Mouse (Mus musculus) kidney, embryonic 14.5 days (tissue): ENCODE measurements around the gene Zswim1. TPM values are rescaled to one million over a fixed set of nuclear protein-coding genes. Genes with fewer than 3 reads are reported as not detected.
"Not testable (repeated sequence)": the region's sequence is repeated elsewhere in the genome, so short reads cannot be mapped to it uniquely, and the experiment has no call there.

ENCODE experiments used
- ATAC-seq: fragments of 200-750 bp; cut with Nextera tagmentation; 2 replicates; pipeline ENCODE4 v1.8.0; 2017; ENCODE audit warnings: moderate number of reproducible peaks, mild to moderate bottlenecking, moderate TSS enrichment, moderate library complexity; ENCODE audit not compliant: low FRiP score, low TSS enrichment
- H3K27ac ChIP-seq: fragments of 300-500 bp; sonication (generic); 2 replicates; pipeline ENCODE4 v1.5.1; 2014; ENCODE audit warnings: low read depth, mild to moderate bottlenecking, low read length, moderate library complexity, mixed read lengths
- H3K27me3 ChIP-seq: fragments of 300-500 bp; sonication (generic); 2 replicates; pipeline ENCODE4 v1.6.1; 2014; ENCODE audit warnings: mild to moderate bottlenecking, low read length; ENCODE audit not compliant: control insufficient read depth, insufficient read depth
- H3K36me3 ChIP-seq: fragments of 300-500 bp; sonication (generic); 2 replicates; pipeline ENCODE4 v1.6.1; 2014; ENCODE audit warnings: low read length, mixed read lengths; ENCODE audit not compliant: control insufficient read depth, insufficient read depth
- H3K4me1 ChIP-seq: fragments of 300-500 bp; sonication (generic); 2 replicates; pipeline ENCODE4 v1.6.1; 2014; ENCODE audit warnings: low read length, mixed read lengths; ENCODE audit not compliant: control insufficient read depth, insufficient read depth
- H3K4me2 ChIP-seq: fragments of 300-500 bp; sonication (generic); replicated peaks from 2 replicates; pipeline ENCODE4 v1.6.1; 2014; ENCODE audit warnings: low read depth, mild to moderate bottlenecking, low read length
- H3K4me3 ChIP-seq: fragments of 300-500 bp; sonication (generic); 2 replicates; pipeline ENCODE4 v1.5.1; 2014; ENCODE audit warnings: mild to moderate bottlenecking, low read length
- H3K9ac ChIP-seq: fragments of 300-500 bp; sonication (generic); 2 replicates; pipeline ENCODE4 v1.6.1; 2014; ENCODE audit warnings: low read depth, mild to moderate bottlenecking, low read length, moderate library complexity
- H3K9me3 ChIP-seq: fragments of 300-500 bp; sonication (generic); 2 replicates; pipeline ENCODE4 v1.6.1; 2016; ENCODE audit warnings: low read length; ENCODE audit not compliant: control insufficient read depth
- WGBS: fragments of 180-500 bp; shearing (Covaris S2); extraction: QIAGEN DNeasy Blood & Tissue Kit; methylation state at CpG from one replicate; pipeline ENCODE4 v1.1.7; 2014; 5-methylcytosine and 5-hydroxymethylcytosine counted together
- polyA plus RNA-seq: library from polyadenylated mRNA; unstranded; fragments of >200 nt; fragmentation: Nextera tagmentation; extraction: Ambion mirVana; gene quantifications from 2 replicates; pipeline ENCODE4 v1.2.1, GENCODE M21; 2014

Zswim1 gene
- polyA plus RNA-seq, 1 experiment from 2014 or later, result 20.0 TPM

DNA sequence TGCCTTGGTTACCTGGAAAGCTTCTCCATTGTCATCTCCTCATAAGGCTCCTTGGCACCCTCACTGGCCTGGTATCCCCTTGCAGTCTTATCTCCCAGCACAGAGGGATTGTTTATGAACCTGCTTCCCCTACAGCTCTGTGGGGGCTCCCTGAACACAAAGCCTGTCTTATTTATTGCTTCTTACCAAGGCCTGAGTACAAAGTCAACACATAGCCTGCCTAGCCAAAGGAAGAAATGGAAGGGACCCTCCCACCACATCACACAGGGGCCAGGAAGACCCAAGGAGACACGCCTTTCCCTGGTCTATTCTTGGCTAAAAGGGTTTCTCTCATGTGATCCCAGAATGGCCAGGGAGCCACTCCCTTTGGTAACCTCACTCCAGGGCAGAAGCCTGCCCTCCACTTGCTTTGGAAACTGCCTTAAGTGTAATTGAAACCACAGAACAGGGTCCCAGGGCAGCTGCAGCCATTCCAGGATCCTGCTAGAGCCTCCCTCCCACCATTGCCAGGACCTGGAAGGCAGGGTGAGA, 51.8 kb downstream of the Zswim1 start:
- WGBS, result 5% methylated on average over 1 of the region's 1 CpGs
- Histone ChIP-seq H3K36me3 (peaks cover 4% of the 10 kb centered on the region; the same call in 1 of the 2 replicates), H3K4me1 (peaks cover 20% of the 10 kb centered on the region), H3K27ac (peak overlapping the region; percentile 79), H3K9ac (no peak overlapping the region), H3K4me2 (no peak overlapping the region), H3K4me3 (no peak overlapping the region), H3K9me3 (no peaks in the 10 kb centered on the region), H3K27me3 (no peaks in the 10 kb centered on the region)
- peak; percentile 53 for ATAC-seq

DNA sequence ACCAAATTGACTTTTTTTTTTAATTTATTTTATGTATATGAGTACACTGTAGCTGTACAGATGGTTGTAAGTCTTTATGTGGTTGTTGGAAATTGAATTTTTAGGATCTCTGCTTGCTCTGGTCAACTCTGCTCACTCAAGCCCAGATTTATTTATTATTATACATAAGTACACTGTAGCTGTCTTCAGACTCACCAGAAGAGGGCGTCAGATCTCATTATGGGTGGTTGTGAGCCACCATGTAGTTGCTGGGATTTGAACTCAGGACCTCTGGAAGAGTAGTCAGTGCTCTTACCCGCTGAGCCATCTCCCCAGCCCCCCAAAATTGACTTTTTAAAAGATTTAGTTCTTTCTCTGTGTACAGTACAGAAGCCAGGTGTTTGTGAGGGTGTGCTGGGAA, 53.2 kb downstream of the Zswim1 start:
- H3K36me3 ChIP-seq, H3K4me2 ChIP-seq, H3K9ac ChIP-seq, H3K27me3 ChIP-seq, ATAC-seq, H3K4me3 ChIP-seq, H3K9me3 ChIP-seq: not testable (repeated sequence)
- peaks cover 26% of the 10 kb centered on the region for H3K4me1 ChIP-seq
- H3K27ac ChIP-seq, result peak overlapping the region; percentile 79; the same call in 1 of the 2 replicates
- WGBS, result 56% methylated on average over 2 of the region's 2 CpGs

Other genes starting within 250 kb of the Zswim1 start
- gene Spint3, start 249.2 kb upstream of the Zswim1 start, polyA plus RNA-seq, result not detected in 2 replicates
- not detected in 2 replicates for gene Wfdc6a, start 237.2 kb upstream of the Zswim1 start, polyA plus RNA-seq
- gene Eppin, start 229.1 kb upstream of the Zswim1 start, polyA plus RNA-seq, result not detected in 2 replicates
- gene Wfdc6b, start 209.2 kb upstream of the Zswim1 start, polyA plus RNA-seq, result not detected in 2 replicates
- not detected in 2 replicates for gene Wfdc8, start 209.1 kb upstream of the Zswim1 start, polyA plus RNA-seq
- gene Wfdc16, start 183.9 kb upstream of the Zswim1 start, polyA plus RNA-seq, result not detected in 2 replicates
- not detected in 2 replicates for gene Wfdc10, start 166.6 kb upstream of the Zswim1 start, polyA plus RNA-seq
- not detected in 2 replicates for gene Wfdc9, start 166.1 kb upstream of the Zswim1 start, polyA plus RNA-seq
- not detected in 2 replicates for gene Wfdc11, start 148.6 kb upstream of the Zswim1 start, polyA plus RNA-seq
- 0.54 and 0.93 TPM in 2 replicates for gene Wfdc13, start 137.6 kb upstream of the Zswim1 start, polyA plus RNA-seq
- gene Spint4, start 124.2 kb upstream of the Zswim1 start, polyA plus RNA-seq, result 1.1 and 1.4 TPM in 2 replicates
- gene Spint5, start 107.4 kb upstream of the Zswim1 start, polyA plus RNA-seq, result not detected in 2 replicates
- 0.83 and 1.4 TPM in 2 replicates for gene Wfdc3, start 76.8 kb upstream of the Zswim1 start, polyA plus RNA-seq
- gene Dnttip1, start 76.7 kb upstream of the Zswim1 start, polyA plus RNA-seq, result 64.4 and 70.8 TPM in 2 replicates
- 559 and 687 TPM in 2 replicates for gene Ube2c, start 52.8 kb upstream of the Zswim1 start, polyA plus RNA-seq
- 1.8 and 1.9 TPM in 2 replicates for gene Tnnc2, start 42.7 kb upstream of the Zswim1 start, polyA plus RNA-seq
- gene Snx21, start 36.9 kb upstream of the Zswim1 start, polyA plus RNA-seq, result 16.0 and 16.6 TPM in 2 replicates
- gene Acot8, start 17.8 kb upstream of the Zswim1 start, polyA plus RNA-seq, result 13.7 and 17.0 TPM in 2 replicates
- gene Zswim3, start 17.6 kb upstream of the Zswim1 start, polyA plus RNA-seq, result 7.3 and 9.0 TPM in 2 replicates
- not detected in 2 replicates for gene Spata25, start 5.9 kb downstream of the Zswim1 start, polyA plus RNA-seq
- 122 and 135 TPM in 2 replicates for gene Ctsa, start 10.2 kb downstream of the Zswim1 start, polyA plus RNA-seq
- gene Neurl2, start 10.8 kb downstream of the Zswim1 start, polyA plus RNA-seq, result 6.0 and 6.6 TPM in 2 replicates
- 25.7 and 34.6 TPM in 2 replicates for gene Pltp, start 35.0 kb downstream of the Zswim1 start, polyA plus RNA-seq
- gene Pcif1, start 56.6 kb downstream of the Zswim1 start, polyA plus RNA-seq, result 68.9 and 72.9 TPM in 2 replicates
- 10.7 and 13.8 TPM in 2 replicates for gene Zfp335, start 89.1 kb downstream of the Zswim1 start, polyA plus RNA-seq
- 0.76 and 1.4 TPM in 2 replicates for gene Mmp9, start 118.1 kb downstream of the Zswim1 start, polyA plus RNA-seq
- gene Slc12a5, start 138.1 kb downstream of the Zswim1 start, polyA plus RNA-seq, result 1.5 and 1.6 TPM in 2 replicates
- gene Ncoa5, start 212.2 kb downstream of the Zswim1 start, polyA plus RNA-seq, result 34.6 and 71.1 TPM in 2 replicates
- 6.4 and 7.3 TPM in 2 replicates for gene Cd40, start 232.9 kb downstream of the Zswim1 start, polyA plus RNA-seq